Mouse (Mus musculus) adrenal gland, postnatal 10 days (tissue): ENCODE data around the gene S100a6. TPM values are rescaled to one million over a fixed set of nuclear protein-coding genes. Genes with fewer than 3 reads are reported as not detected.
A peak's percentile ranks its signal among the peaks of the same experiment; 100 is the strongest.

Experiments
- DNase-seq: peaks from one replicate; pipeline ENCODE4 v3.0.0; 2021; ENCODE audit warnings: mixed read lengths
- total RNA-seq, 2 experiments: library from RNA; stranded (reverse); gene quantifications; 2 replicates each; pipeline ENCODE4 v1.2.3; 2021

S100a6 gene
- total RNA-seq, 2 experiments from 2014 or later = 72.2 to 82.8 TPM

GRCm38 (mm10) chr3:90600458-90601195 lies 12.1 kb upstream of the S100a6 start:
- peak; percentile 51 for DNase-seq

- no peak for DNase-seq
Measured at GRCm38 (mm10) chr3:90601486-90602110, 11.1 kb upstream of the S100a6 start, which contains the start of gene Gm42674. Gm42674 (plus strand) TSS chr3:90601904.

- no peak for DNase-seq
Measured at GRCm38 (mm10) chr3:90603623-90604022, 9.1 kb upstream of the S100a6 start, which contains the start of gene S100a4. S100a4 (plus strand) TSS chr3:90603771.

- DNase-seq = peak; percentile 86
Measured at GRCm38 (mm10) chr3:90604416-90604815, 8.3 kb upstream of the S100a6 start.

- no peak for DNase-seq
Measured at GRCm38 (mm10) chr3:90605049-90605448, 7.6 kb upstream of the S100a6 start.

GRCm38 (mm10) chr3:90605736-90606135 lies 6.9 kb upstream of the S100a6 start:
- no peak for DNase-seq

- DNase-seq = no peak
Measured at GRCm38 (mm10) chr3:90606185-90606584, 6.5 kb upstream of the S100a6 start.

GRCm38 (mm10) chr3:90607361-90607760 lies 5.3 kb upstream of the S100a6 start:
- no peak for DNase-seq

GRCm38 (mm10) chr3:90608223-90608622 lies 4.5 kb upstream of the S100a6 start, which contains the start of gene S100a5:
S100a5 (plus strand) TSS chr3:90608523.
- DNase-seq = no peak

- no peak for DNase-seq
Measured at GRCm38 (mm10) chr3:90609102-90609501, 3.6 kb upstream of the S100a6 start.

GRCm38 (mm10) chr3:90611494-90611893 lies 1.2 kb upstream of the S100a6 start:
- DNase-seq = no peak

- no peak for DNase-seq
Measured at GRCm38 (mm10) chr3:90612061-90612460, 621 bp upstream of the S100a6 start.

- no peak for DNase-seq
Measured at GRCm38 (mm10) chr3:90613461-90614147, 922 bp downstream of the S100a6 start.

GRCm38 (mm10) chr3:90614148-90614530 lies 1.5 kb downstream of the S100a6 start:
- DNase-seq = no peak

GRCm38 (mm10) chr3:90614611-90615251 lies 2.0 kb downstream of the S100a6 start:
- DNase-seq = no peak

GRCm38 (mm10) chr3:90615415-90615814 lies 2.7 kb downstream of the S100a6 start:
- DNase-seq = peak; percentile 84

GRCm38 (mm10) chr3:90615911-90616310 lies 3.2 kb downstream of the S100a6 start:
- no peak for DNase-seq

- DNase-seq = no peak
Measured at GRCm38 (mm10) chr3:90617586-90617985, 4.9 kb downstream of the S100a6 start.

- DNase-seq = no peak
Measured at GRCm38 (mm10) chr3:90621552-90621951, 8.9 kb downstream of the S100a6 start.

- DNase-seq = peak; percentile 80
Measured at GRCm38 (mm10) chr3:90623435-90624071, 10.9 kb downstream of the S100a6 start.

- no peak for DNase-seq
Measured at GRCm38 (mm10) chr3:90625496-90625895, 12.8 kb downstream of the S100a6 start.
